Mouse (Mus musculus) lung, postnatal 0 days (tissue): ENCODE measurements around the gene Yes1.

Experiments used
- CTCF ChIP-seq: IDR thresholded peaks from 2 replicates; pipeline ENCODE4 v1.5.1; 2016; ENCODE audit warnings: antibody characterized with exemption, mild to moderate bottlenecking
- EP300 ChIP-seq: IDR thresholded peaks from 2 replicates; pipeline ENCODE4 v1.6.1; 2016; ENCODE audit warnings: antibody characterized with exemption, mild to moderate bottlenecking, control low read depth

- TF ChIP-seq CTCF (no peak), EP300 (no peak)
Measured at GRCm38 (mm10) chr5:32728300-32728699, 117.3 kb downstream of the Yes1 start.
